Mouse (Mus musculus): ENCODE results near the gene Cep78.

The Cep78 gene

GRCm38 (mm10) chr19:15924866-15925718 is 59.7 kb downstream of the Cep78 start:
- no peak for TF ChIP-seq POU5F1 (IDR thresholded peaks at IDR 0.05; ENCODE audit: borderline replicate concordance, low read length)
- peak; percentile 33; the same call in 1 of the 2 replicates for TF ChIP-seq NANOG (IDR thresholded peaks at IDR 0.05; ENCODE audit: borderline replicate concordance, low read length)
- Histone ChIP-seq H3K27me3 (ENCODE audit: insufficient read depth, low read length) (no peaks in the 10 kb centered on the region), H3K4me3 (replicated peaks; ENCODE audit: low read length) (peak overlapping the region; percentile 89), H3K36me3 (ENCODE audit: insufficient read depth, low read length) (peaks cover 21% of the 10 kb centered on the region), H3K4me1 (replicated peaks; ENCODE audit: low read depth, low read length) (peaks cover 51% of the 10 kb centered on the region), H3K9me3 (ENCODE audit: low read length) (peaks cover 4% of the 10 kb centered on the region; the same call in 1 of the 2 replicates)

- peaks cover 28% of the 10 kb centered on the region for H3K36me3 ChIP-seq (ENCODE audit: insufficient read depth, low read length)
- no peak for TF ChIP-seq CTCF (conservative IDR thresholded peaks at IDR 0.05; ENCODE audit: low read length)
- no peak for TF ChIP-seq POU5F1 (IDR thresholded peaks at IDR 0.05; ENCODE audit: borderline replicate concordance, low read length)
- TF ChIP-seq NANOG (IDR thresholded peaks at IDR 0.05; ENCODE audit: borderline replicate concordance, low read length): no peak
- peaks cover 51% of the 10 kb centered on the region for H3K4me1 ChIP-seq (replicated peaks; ENCODE audit: low read depth, low read length)
- H3K4me3 ChIP-seq (replicated peaks; ENCODE audit: low read length): peak overlapping the region; percentile 89
- H3K27me3 ChIP-seq (ENCODE audit: insufficient read depth, low read length): no peaks in the 10 kb centered on the region
- peaks cover 4% of the 10 kb centered on the region; the same call in 1 of the 2 replicates for H3K9me3 ChIP-seq (ENCODE audit: low read length)
Measured at GRCm38 (mm10) chr19:15924181-15924865, 60.5 kb downstream of the Cep78 start.

GRCm38 (mm10) chr19:15923426-15923825 is 61.4 kb downstream of the Cep78 start:
- TF ChIP-seq NANOG (IDR thresholded peaks at IDR 0.05; ENCODE audit: borderline replicate concordance, low read length): no peak
- no peak for TF ChIP-seq CTCF (conservative IDR thresholded peaks at IDR 0.05; ENCODE audit: low read length)
- no peak for TF ChIP-seq POU5F1 (IDR thresholded peaks at IDR 0.05; ENCODE audit: borderline replicate concordance, low read length)
- Histone ChIP-seq H3K4me3 (replicated peaks; ENCODE audit: low read length) (peak overlapping the region; percentile 89), H3K4me1 (replicated peaks; ENCODE audit: low read depth, low read length) (peaks cover 51% of the 10 kb centered on the region), H3K9me3 (ENCODE audit: low read length) (peaks cover 4% of the 10 kb centered on the region; the same call in 1 of the 2 replicates), H3K36me3 (ENCODE audit: insufficient read depth, low read length) (peaks cover 37% of the 10 kb centered on the region), H3K27me3 (ENCODE audit: insufficient read depth, low read length) (no peaks in the 10 kb centered on the region)

- peaks cover 35% of the 10 kb centered on the region for H3K4me1 ChIP-seq (replicated peaks; ENCODE audit: low read depth, low read length)
- H3K4me3 ChIP-seq (replicated peaks; ENCODE audit: low read length): no peak overlapping the region
- H3K27me3 ChIP-seq (ENCODE audit: insufficient read depth, low read length): no peaks in the 10 kb centered on the region
- no peaks in the 10 kb centered on the region for H3K9me3 ChIP-seq (ENCODE audit: low read length)
- no peak for TF ChIP-seq CTCF (conservative IDR thresholded peaks at IDR 0.05; ENCODE audit: low read length)
- TF ChIP-seq NANOG (IDR thresholded peaks at IDR 0.05; ENCODE audit: borderline replicate concordance, low read length): no peak
- TF ChIP-seq POU5F1 (IDR thresholded peaks at IDR 0.05; ENCODE audit: borderline replicate concordance, low read length): no peak
- peaks cover 76% of the 10 kb centered on the region for H3K36me3 ChIP-seq (ENCODE audit: insufficient read depth, low read length)
Measured at GRCm38 (mm10) chr19:15919336-15919735, 65.5 kb downstream of the Cep78 start.

- Histone ChIP-seq H3K4me1 (replicated peaks; ENCODE audit: low read depth, low read length) (peaks cover 28% of the 10 kb centered on the region), H3K9me3 (ENCODE audit: low read length) (no peaks in the 10 kb centered on the region)
- TF ChIP-seq NANOG (IDR thresholded peaks at IDR 0.05; ENCODE audit: borderline replicate concordance, low read length) (no peak), CTCF (conservative IDR thresholded peaks at IDR 0.05; ENCODE audit: low read length) (no peak), POU5F1 (IDR thresholded peaks at IDR 0.05; ENCODE audit: borderline replicate concordance, low read length) (no peak)
Measured at GRCm38 (mm10) chr19:15918111-15918510, 66.7 kb downstream of the Cep78 start.

GRCm38 (mm10) chr19:15913249-15913997 is 71.4 kb downstream of the Cep78 start:
- Histone ChIP-seq H3K9me3 (ENCODE audit: low read length) (no peaks in the 10 kb centered on the region), H3K27me3 (ENCODE audit: insufficient read depth, low read length) (no peaks in the 10 kb centered on the region), H3K4me3 (replicated peaks; ENCODE audit: low read length) (no peak overlapping the region), H3K36me3 (ENCODE audit: insufficient read depth, low read length) (peaks cover 98% of the 10 kb centered on the region), H3K4me1 (replicated peaks; ENCODE audit: low read depth, low read length) (peaks cover 9% of the 10 kb centered on the region; the same call in 1 of the 2 replicates)
- TF ChIP-seq NANOG (IDR thresholded peaks at IDR 0.05; ENCODE audit: borderline replicate concordance, low read length): no peak
- TF ChIP-seq POU5F1 (IDR thresholded peaks at IDR 0.05; ENCODE audit: borderline replicate concordance, low read length): no peak
- no peak for TF ChIP-seq CTCF (conservative IDR thresholded peaks at IDR 0.05; ENCODE audit: low read length)

More at GRCm38 (mm10) chr19:15918111-15918510, 66.7 kb downstream of the Cep78 start:
- no peak overlapping the region for H3K4me3 ChIP-seq (replicated peaks; ENCODE audit: low read length)
- H3K36me3 ChIP-seq (ENCODE audit: insufficient read depth, low read length): peaks cover 88% of the 10 kb centered on the region
- H3K27me3 ChIP-seq (ENCODE audit: insufficient read depth, low read length): no peaks in the 10 kb centered on the region

- no peak for TF ChIP-seq POU5F1 (IDR thresholded peaks at IDR 0.05; ENCODE audit: borderline replicate concordance, low read length)
- no peak for TF ChIP-seq NANOG (IDR thresholded peaks at IDR 0.05; ENCODE audit: borderline replicate concordance, low read length)
- no peak for TF ChIP-seq CTCF (conservative IDR thresholded peaks at IDR 0.05; ENCODE audit: low read length)
- Histone ChIP-seq H3K27me3 (ENCODE audit: insufficient read depth, low read length) (no peaks in the 10 kb centered on the region), H3K4me1 (replicated peaks; ENCODE audit: low read depth, low read length) (peaks cover 9% of the 10 kb centered on the region; the same call in 1 of the 2 replicates), H3K4me3 (replicated peaks; ENCODE audit: low read length) (no peak overlapping the region), H3K9me3 (ENCODE audit: low read length) (no peaks in the 10 kb centered on the region), H3K36me3 (ENCODE audit: insufficient read depth, low read length) (peaks cover 98% of the 10 kb centered on the region)
Measured at GRCm38 (mm10) chr19:15911441-15911840, 73.3 kb downstream of the Cep78 start.

GRCm38 (mm10) chr19:15910987-15911386 is 73.8 kb downstream of the Cep78 start:
- no peaks in the 10 kb centered on the region for H3K9me3 ChIP-seq (ENCODE audit: low read length)
- TF ChIP-seq CTCF (conservative IDR thresholded peaks at IDR 0.05; ENCODE audit: low read length) (no peak), POU5F1 (IDR thresholded peaks at IDR 0.05; ENCODE audit: borderline replicate concordance, low read length) (no peak), NANOG (IDR thresholded peaks at IDR 0.05; ENCODE audit: borderline replicate concordance, low read length) (no peak)
- H3K4me3 ChIP-seq (replicated peaks; ENCODE audit: low read length): no peak overlapping the region
- peaks cover 9% of the 10 kb centered on the region; the same call in 1 of the 2 replicates for H3K4me1 ChIP-seq (replicated peaks; ENCODE audit: low read depth, low read length)
- no peaks in the 10 kb centered on the region for H3K27me3 ChIP-seq (ENCODE audit: insufficient read depth, low read length)
- H3K36me3 ChIP-seq (ENCODE audit: insufficient read depth, low read length): peaks cover 98% of the 10 kb centered on the region
